10 mouse cellular contexts compared by ENCODE assay signal in genomic region chr10:37400379-37400778, GRCm38 (mm10).
A peak's percentile ranks its signal among the peaks of the same experiment; 100 is the strongest.
DNase-seq lines count a peak whose midpoint lies in the region; ATAC-seq and TF ChIP-seq lines count a peak whose summit lies in the region.
"Had no signal": no experiment of that assay in that cellular context is flagged by ENCODE, and none has a peak within 500 bp of the region (broad histone marks: within the 10 kb centered on the region; RNA-seq: fewer than 3 reads in every experiment).

No protein-coding gene starts in this region.

- H3K4me3 ChIP-seq in gastrocnemius, adult 2 months, result peak overlapping the region; percentile 53
- no peak overlapping the region for H3K4me3 ChIP-seq in liver, postnatal 0 days (ENCODE audit: low read depth, low read length)
- H3K4me3 ChIP-seq in liver, embryonic 12.5 days, result no peak overlapping the region
- no peak overlapping the region for H3K4me3 ChIP-seq in embryonic facial prominence, embryonic 12.5 days

- no peaks in the 10 kb centered on the region for H3K9me3 ChIP-seq in liver, postnatal 0 days (ENCODE audit: low read length)
- no peaks in the 10 kb centered on the region for H3K9me3 ChIP-seq in liver, embryonic 12.5 days (replicated peaks)
- no peaks in the 10 kb centered on the region for H3K9me3 ChIP-seq in embryonic facial prominence, embryonic 12.5 days

- TF ChIP-seq EP300 in liver, postnatal 0 days (IDR thresholded peaks at IDR 0.05; ENCODE audit: low read depth), result 0 out of 2 replicates have a peak, but pooled peaks have one; percentile 32

- no peaks in the 10 kb centered on the region for H3K27me3 ChIP-seq in liver, postnatal 0 days (ENCODE audit: insufficient read depth, low read length)
- H3K27me3 ChIP-seq in liver, embryonic 12.5 days (replicated peaks), result no peaks in the 10 kb centered on the region
- no peaks in the 10 kb centered on the region for H3K27me3 ChIP-seq in embryonic facial prominence, embryonic 12.5 days

- DNase-seq in gastrocnemius, adult 2 months, result no peak
- DNase-seq in gastrocnemius, adult 18-20 months (ENCODE audit: low spot score), result no peak
- no peak for DNase-seq in liver, postnatal 0 days
- DNase-seq in mesoderm, embryonic 11.5 days (ENCODE audit: low read depth, low spot score), result peak; percentile 24
- no peak for DNase-seq in adipocyte (ENCODE audit: low spot score)
- DNase-seq in T-cell, adult 2 months (ENCODE audit: low spot score), result no peak
- DNase-seq: midbrain, embryonic 14.5 days; thymus, postnatal 36 days had no signal

- intact Hi-C loops in gastrocnemius, adult 2 months (cut with DNase I), result no loop called here

- WGBS in liver, postnatal 0 days (ENCODE audit: insufficient replicate concordance), result 38% methylated on average over 4 of the region's 4 CpGs
- 32% methylated on average over 4 of the region's 4 CpGs for WGBS in liver, embryonic 12.5 days (ENCODE audit: insufficient replicate concordance)
- WGBS in embryonic facial prominence, embryonic 12.5 days, result 6% methylated on average over 4 of the region's 4 CpGs

- TF ChIP-seq CTCF in gastrocnemius, adult 2 months (IDR thresholded peaks at IDR 0.05), result no peak
- no peak for TF ChIP-seq CTCF in liver, postnatal 0 days (IDR thresholded peaks at IDR 0.05; ENCODE audit: low read depth)

- H3K4me2 ChIP-seq in liver, postnatal 0 days (ENCODE audit: low read depth, low read length), result no peak overlapping the region
- H3K4me2 ChIP-seq in liver, embryonic 12.5 days, result no peak overlapping the region
- 0 out of 2 replicates have a peak overlapping the region, but pooled peaks have one; percentile 2 for H3K4me2 ChIP-seq in embryonic facial prominence, embryonic 12.5 days (replicated peaks)

- H3K27ac ChIP-seq in gastrocnemius, adult 2 months, result peak overlapping the region; percentile 56
- H3K27ac ChIP-seq in liver, postnatal 0 days (ENCODE audit: low read depth), result peak overlapping the region; percentile 23; the same call in 1 of the 2 replicates
- H3K27ac ChIP-seq in liver, embryonic 12.5 days, result no peak overlapping the region
- H3K27ac ChIP-seq in embryonic facial prominence, embryonic 12.5 days, result no peak overlapping the region

- no peaks in the 10 kb centered on the region for H3K4me1 ChIP-seq in liver, postnatal 0 days (ENCODE audit: insufficient read depth)
- H3K4me1 ChIP-seq in liver, embryonic 12.5 days, result peaks cover 8% of the 10 kb centered on the region; the same call in 1 of the 2 replicates
- H3K4me1 ChIP-seq in embryonic facial prominence, embryonic 12.5 days, result peaks cover 21% of the 10 kb centered on the region

- H3K36me3 ChIP-seq in liver, postnatal 0 days (replicated peaks; ENCODE audit: insufficient read depth, low read length), result no peaks in the 10 kb centered on the region
- no peaks in the 10 kb centered on the region for H3K36me3 ChIP-seq in liver, embryonic 12.5 days
- H3K36me3 ChIP-seq in embryonic facial prominence, embryonic 12.5 days, result no peaks in the 10 kb centered on the region

- H3K9ac ChIP-seq in liver, postnatal 0 days (replicated peaks), result no peak overlapping the region
- no peak overlapping the region for H3K9ac ChIP-seq in liver, embryonic 12.5 days
- H3K9ac ChIP-seq in embryonic facial prominence, embryonic 12.5 days, result no peak overlapping the region

- no peak for ATAC-seq in liver, postnatal 0 days
- ATAC-seq in liver, embryonic 12.5 days, result no peak
- no peak for ATAC-seq in embryonic facial prominence, embryonic 12.5 days (ENCODE audit: insufficient number of reproducible peaks, insufficient read depth, low FRiP score, low TSS enrichment)

Comparison
In these comparisons a context has a peak if more than half of its experiments do, and no peak if none do; other contexts are left out.
1. H3K27ac ChIP-seq: peak in gastrocnemius, adult 2 months (single experiment) and liver, postnatal 0 days (single experiment); none in liver, embryonic 12.5 days (single experiment) and embryonic facial prominence, embryonic 12.5 days (single experiment).